Mouse (Mus musculus) lung, adult 2 months (tissue): ENCODE measurements at regions not wholly inside any gene's neighbourhood (a gene's known extent, or its start where the extent isn't known, plus 50 kb on each side); places are given as distances from the start of the nearest gene placed in this dataset.

ENCODE experiments used
- DNase-seq: peaks from one replicate; pipeline ENCODE4 v3.0.0; 2022
- H3K4me1 ChIP-seq: fragments of 200-500 bp; 2 replicates; pipeline ENCODE4 v1.6.1; 2011; ENCODE audit warnings: low read length; ENCODE audit not compliant: control insufficient read depth, insufficient read depth
- H3K4me3 ChIP-seq: fragments of 200-500 bp; replicated peaks from 2 replicates; pipeline ENCODE3; 2011; ENCODE audit warnings: low read depth, mild to moderate bottlenecking, control low read depth, low read length; ENCODE audit errors: extremely low read depth
- CTCF ChIP-seq: fragments of 200-500 bp; IDR thresholded peaks from 2 replicates; pipeline ENCODE4 v1.5.1; 2011; ENCODE audit warnings: mild to moderate bottlenecking, low read length, control low read depth; ENCODE audit not compliant: insufficient read depth
- POLR2A ChIP-seq: fragments of 200-500 bp; IDR thresholded peaks from 2 replicates; pipeline ENCODE4 v1.6.1; 2011; ENCODE audit warnings: low read depth, mild to moderate bottlenecking, control low read depth, low read length, borderline replicate concordance; ENCODE audit errors: extremely low read depth
- WGBS: fragments of 180-500 bp; shearing (Covaris S2); methylation state at CpG from one replicate; pipeline ENCODE4 v1.1.7; 2018; 5-methylcytosine and 5-hydroxymethylcytosine counted together

GRCm38 (mm10) chrX:140164859-140165258 lies 102.2 kb downstream of the Pih1h3b start:
- no peak for TF ChIP-seq POLR2A
- TF ChIP-seq CTCF, result no peak
- DNase-seq, result no peak
- Histone ChIP-seq H3K4me1 (no peaks in the 10 kb centered on the region), H3K4me3 (no peak overlapping the region)
- 69% methylated on average over 2 of the region's 2 CpGs for WGBS

- 57% methylated on average over 3 of the region's 3 CpGs for WGBS
- no peaks in the 10 kb centered on the region for H3K4me1 ChIP-seq
- DNase-seq, result no peak
- TF ChIP-seq CTCF (no peak), POLR2A (no peak)
- H3K4me3 ChIP-seq, result no peak overlapping the region
These were observed 103.3 kb downstream of the Pih1h3b start for GRCm38 (mm10) chrX:140165966-140166365.

- no peak for DNase-seq
- H3K4me1 ChIP-seq, result no peaks in the 10 kb centered on the region
- 68% methylated on average over 4 of the region's 4 CpGs for WGBS
- TF ChIP-seq CTCF (no peak), POLR2A (no peak)
- no peak overlapping the region for H3K4me3 ChIP-seq
These were observed 117.2 kb downstream of the Pih1h3b start for GRCm38 (mm10) chrX:140179850-140180249.

- no peak for DNase-seq
- WGBS, result 92% methylated on average over 3 of the region's 3 CpGs
- H3K4me3 ChIP-seq, result no peak overlapping the region
- no peaks in the 10 kb centered on the region for H3K4me1 ChIP-seq
- TF ChIP-seq POLR2A, result no peak
- TF ChIP-seq CTCF, result no peak
These were observed 120.3 kb downstream of the Pih1h3b start for GRCm38 (mm10) chrX:140183003-140183402.

- DNase-seq, result no peak
- WGBS, result 73% methylated on average over 3 of the region's 3 CpGs
- H3K4me1 ChIP-seq, result no peaks in the 10 kb centered on the region
- no peak overlapping the region for H3K4me3 ChIP-seq
- no peak for TF ChIP-seq POLR2A
These were observed 138.4 kb upstream of the Frmpd3 start for GRCm38 (mm10) chrX:140203676-140204075.

GRCm38 (mm10) chrX:140208791-140209190 lies 133.3 kb upstream of the Frmpd3 start:
- DNase-seq, result no peak
- WGBS, result 48% methylated on average over 3 of the region's 3 CpGs
- TF ChIP-seq CTCF (no peak), POLR2A (no peak)
- no peaks in the 10 kb centered on the region for H3K4me1 ChIP-seq
- H3K4me3 ChIP-seq, result no peak overlapping the region

GRCm38 (mm10) chrX:140212644-140213361 lies 129.3 kb upstream of the Frmpd3 start:
- 42% methylated on average over 3 of the region's 3 CpGs for WGBS

GRCm38 (mm10) chrX:140214198-140214849 lies 127.7 kb upstream of the Frmpd3 start:
- TF ChIP-seq CTCF, result no peak
- TF ChIP-seq POLR2A, result no peak
- no peaks in the 10 kb centered on the region for H3K4me1 ChIP-seq
- H3K4me3 ChIP-seq, result no peak overlapping the region
- WGBS, result 42% methylated on average over 4 of the region's 4 CpGs
- DNase-seq, result no peak

More at GRCm38 (mm10) chrX:140212644-140213361, 129.3 kb upstream of the Frmpd3 start:
- H3K4me3 ChIP-seq, result no peak overlapping the region
- no peaks in the 10 kb centered on the region for H3K4me1 ChIP-seq
- TF ChIP-seq CTCF (no peak), POLR2A (no peak)
- no peak for DNase-seq

GRCm38 (mm10) chrX:140255790-140256189 lies 86.3 kb upstream of the Frmpd3 start:
- Histone ChIP-seq H3K4me3 (no peak overlapping the region), H3K4me1 (no peaks in the 10 kb centered on the region)
- no peak for DNase-seq
- WGBS, result 76% methylated on average over 4 of the region's 4 CpGs
- no peak for TF ChIP-seq POLR2A
- no peak for TF ChIP-seq CTCF

GRCm38 (mm10) chrX:140269742-140270457 lies 72.2 kb upstream of the Frmpd3 start:
- H3K4me1 ChIP-seq, result no peaks in the 10 kb centered on the region
- 64% methylated on average over 5 of the region's 5 CpGs for WGBS
- H3K4me3 ChIP-seq, result no peak overlapping the region
- no peak for DNase-seq
- no peak for TF ChIP-seq POLR2A
- no peak for TF ChIP-seq CTCF
